Mouse (Mus musculus) midbrain, postnatal 0 days (tissue): ENCODE measurements around the gene Esr1. TPM values are rescaled to one million over a fixed set of nuclear protein-coding genes. Genes with fewer than 3 reads are reported as not detected.
"Not testable (repeated sequence)": the region's sequence is repeated elsewhere in the genome, so short reads cannot be mapped to it uniquely, and the experiment has no call there.

ENCODE experiments used
- ATAC-seq: fragments of 200-750 bp; cut with Nextera tagmentation; 2 replicates; pipeline ENCODE4 v1.8.0; 2017; ENCODE audit warnings: moderate number of reproducible peaks, mild to moderate bottlenecking, moderate TSS enrichment, moderate library complexity; ENCODE audit not compliant: low FRiP score
- DNase-seq: peaks from one replicate; pipeline ENCODE4 v3.0.0-alpha.2; 2015; ENCODE audit warnings: low spot score
- H3K27ac ChIP-seq: fragments of 300-500 bp; sonication (generic); 2 replicates; pipeline ENCODE4 v1.5.1; 2014; ENCODE audit warnings: low read depth, mild to moderate bottlenecking, low read length, mixed read lengths
- H3K27me3 ChIP-seq: fragments of 300-500 bp; sonication (generic); 2 replicates; pipeline ENCODE4 v1.6.1; 2014; ENCODE audit warnings: low read length, control low read depth, mixed read lengths; ENCODE audit not compliant: insufficient read depth
- H3K36me3 ChIP-seq: fragments of 300-500 bp; sonication (generic); 2 replicates; pipeline ENCODE4 v1.6.1; 2014; ENCODE audit warnings: low read length, control low read depth, mixed read lengths; ENCODE audit not compliant: insufficient read depth
- H3K4me1 ChIP-seq: fragments of 300-500 bp; sonication (generic); 2 replicates; pipeline ENCODE4 v1.6.1; 2014; ENCODE audit warnings: mild to moderate bottlenecking, control low read depth, antibody characterized with exemption, low read length, mixed read lengths; ENCODE audit not compliant: insufficient read depth
- H3K4me2 ChIP-seq: fragments of 300-500 bp; sonication (generic); 2 replicates; pipeline ENCODE4 v1.6.1; 2014; ENCODE audit warnings: low read depth, mild to moderate bottlenecking, low read length, mixed read lengths; ENCODE audit not compliant: poor library complexity, severe bottlenecking
- H3K4me3 ChIP-seq: fragments of 300-500 bp; sonication (generic); 2 replicates; pipeline ENCODE4 v1.5.1; 2014; ENCODE audit warnings: low read depth, mild to moderate bottlenecking, low read length, moderate library complexity
- H3K9ac ChIP-seq: fragments of 300-500 bp; sonication (generic); replicated peaks from 2 replicates; pipeline ENCODE4 v1.6.1; 2014; ENCODE audit warnings: mild to moderate bottlenecking, low read length, moderate library complexity, mixed read lengths; ENCODE audit not compliant: poor library complexity, severe bottlenecking
- H3K9me3 ChIP-seq: fragments of 300-500 bp; sonication (generic); 2 replicates; pipeline ENCODE4 v1.6.1; 2016; ENCODE audit warnings: low read length, control low read depth
- CTCF ChIP-seq: IDR thresholded peaks from 2 replicates; pipeline ENCODE4 v1.5.1; 2016; ENCODE audit warnings: antibody characterized with exemption, mild to moderate bottlenecking
- WGBS: fragments of 180-500 bp; shearing (Covaris S2); extraction: QIAGEN DNeasy Blood & Tissue Kit; methylation state at CpG from one replicate; pipeline ENCODE4 v1.1.7; 2014; 5-methylcytosine and 5-hydroxymethylcytosine counted together
- polyA plus RNA-seq: library from polyadenylated mRNA; unstranded; fragments of >200 nt; fragmentation: Nextera tagmentation; extraction: Ambion mirVana; gene quantifications from 2 replicates; pipeline ENCODE4 v1.2.1, GENCODE M21; 2015
- total RNA-seq: library from RNA; depleted of rRNA; stranded (reverse); fragments of >200 nt; gene quantifications from 2 replicates; pipeline ENCODE4 v1.2.3, GENCODE M21; 2014

Gene Esr1
- total and polyA plus RNA-seq, 2 experiments from 2014 or later: 0.71 to 0.84 TPM

DNA sequence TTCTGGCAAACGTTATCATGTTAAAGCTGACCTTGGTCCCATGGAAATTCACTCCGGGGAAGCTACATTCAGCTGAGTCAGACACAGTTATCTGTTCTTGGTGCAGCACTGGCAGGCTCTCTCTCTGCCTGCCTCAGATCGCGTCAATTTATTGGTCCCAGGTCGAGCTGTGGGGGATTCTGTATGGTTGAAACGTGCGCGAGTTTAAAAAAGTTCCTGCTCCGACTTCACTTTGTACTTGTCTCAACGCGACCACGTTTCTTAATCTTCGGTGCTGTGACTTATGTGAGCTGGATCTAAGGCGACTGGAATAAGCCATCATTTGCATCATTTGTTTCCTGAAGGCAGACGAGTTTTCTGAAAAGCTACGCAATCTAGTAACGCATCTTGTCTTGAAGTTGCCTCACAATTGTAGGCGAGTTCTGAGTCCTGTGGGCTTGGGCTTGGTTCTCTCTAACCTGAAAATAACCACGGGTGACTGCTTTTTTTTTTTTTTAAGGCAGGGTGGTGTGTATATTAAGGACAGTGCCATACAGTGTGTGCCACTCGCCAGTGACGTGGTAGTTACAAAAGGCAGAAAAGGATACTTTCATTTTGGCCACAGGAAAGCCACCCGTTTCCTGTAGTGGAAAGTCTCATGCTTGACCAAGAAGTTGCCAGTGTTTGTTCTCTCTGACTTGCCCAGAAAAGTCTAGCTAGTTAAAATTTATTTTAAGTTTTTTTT lies 1.1 kb downstream of the Esr1 start:
- WGBS: 77% methylated on average over 22 of the region's 22 CpGs
- DNase-seq (no peak), ATAC-seq (no peak)
- Histone ChIP-seq H3K9ac (no peak overlapping the region), H3K36me3 (no peaks in the 10 kb centered on the region), H3K4me1 (no peaks in the 10 kb centered on the region), H3K4me3 (no peak overlapping the region), H3K9me3 (no peaks in the 10 kb centered on the region), H3K4me2 (no peak overlapping the region), H3K27ac (no peak overlapping the region), H3K27me3 (no peaks in the 10 kb centered on the region)
- no peak for TF ChIP-seq CTCF

DNA sequence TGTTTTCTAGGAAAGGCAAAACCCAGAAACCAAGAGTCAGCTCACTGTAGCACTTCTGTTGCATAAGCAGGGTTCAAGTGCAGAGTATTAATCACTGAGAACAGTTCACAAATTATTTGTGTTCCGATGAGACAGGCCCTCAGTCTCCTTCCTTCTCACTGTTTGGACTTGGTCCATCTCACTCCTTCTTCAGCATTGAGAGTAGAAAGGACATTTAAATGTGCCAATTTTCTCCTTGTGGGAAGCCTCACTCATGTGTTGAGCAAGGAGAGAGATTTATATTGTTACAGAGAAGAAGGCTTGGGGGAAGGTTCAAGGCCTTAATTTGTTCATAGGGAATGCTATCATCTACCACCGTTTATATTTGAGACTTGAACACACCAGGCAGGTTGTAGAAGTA lies 6.6 kb downstream of the Esr1 start:
- Histone ChIP-seq H3K4me2 (no peak overlapping the region), H3K27me3 (no peaks in the 10 kb centered on the region), H3K9me3 (no peaks in the 10 kb centered on the region), H3K36me3 (no peaks in the 10 kb centered on the region), H3K4me1 (no peaks in the 10 kb centered on the region), H3K9ac (no peak overlapping the region), H3K27ac (no peak overlapping the region), H3K4me3 (no peak overlapping the region)
- TF ChIP-seq CTCF: no peak
- WGBS: 85% methylated on average over 2 of the region's 2 CpGs
- no peak for DNase-seq
- ATAC-seq: no peak

DNA sequence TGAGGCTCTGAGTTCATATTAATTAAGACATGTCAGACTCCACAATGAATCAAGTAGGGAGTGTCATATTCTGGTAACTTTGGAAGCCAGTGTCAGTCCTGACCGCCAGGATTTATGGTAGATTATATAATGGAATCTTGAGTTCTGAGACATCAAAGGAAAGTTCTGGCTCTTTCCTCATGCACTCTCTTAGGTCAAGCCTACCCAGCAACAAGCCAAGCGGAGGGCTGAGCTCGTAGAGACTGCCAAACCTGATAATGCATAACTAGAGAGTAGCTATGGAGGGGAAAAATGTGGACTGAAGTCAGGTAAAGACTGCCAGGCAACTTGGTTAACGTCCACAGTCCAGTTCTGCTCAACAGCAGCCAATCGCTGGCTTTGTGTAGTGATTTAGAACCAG lies 7.3 kb downstream of the Esr1 start:
- no peak for DNase-seq
- no peak overlapping the region for H3K27ac ChIP-seq
- ATAC-seq: no peak
- H3K9me3 ChIP-seq: no peaks in the 10 kb centered on the region
- H3K9ac ChIP-seq: no peak overlapping the region
- TF ChIP-seq CTCF: no peak
- WGBS: 82% methylated on average over 5 of the region's 5 CpGs
- no peak overlapping the region for H3K4me3 ChIP-seq
- no peaks in the 10 kb centered on the region for H3K4me1 ChIP-seq
- H3K27me3 ChIP-seq: no peaks in the 10 kb centered on the region
- H3K4me2 ChIP-seq: no peak overlapping the region
- no peaks in the 10 kb centered on the region for H3K36me3 ChIP-seq

DNA sequence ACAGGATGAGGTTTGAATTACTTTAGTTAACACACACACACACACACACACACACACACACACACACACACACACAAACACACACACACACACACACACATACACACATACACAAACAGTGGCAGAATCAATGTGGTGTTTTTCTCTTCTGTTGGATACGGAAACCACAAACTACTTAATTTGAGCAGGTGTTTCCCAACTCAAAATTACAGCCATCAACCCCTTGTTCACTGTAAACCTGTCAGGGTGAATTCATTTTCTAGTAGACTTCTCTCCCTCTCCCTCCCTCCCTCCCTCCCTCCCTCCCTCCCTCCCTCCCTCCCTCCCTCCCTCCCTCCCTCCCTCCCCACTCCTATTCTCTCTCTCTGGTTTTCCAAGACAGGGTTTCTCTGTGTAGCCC lies 8.0 kb downstream of the Esr1 start:
- WGBS: 93% methylated on average over 1 of the region's 1 CpGs
- not testable (repeated sequence) for H3K4me1 ChIP-seq, H3K4me3 ChIP-seq, H3K9ac ChIP-seq, H3K36me3 ChIP-seq, H3K4me2 ChIP-seq, H3K27me3 ChIP-seq, ATAC-seq, DNase-seq, H3K9me3 ChIP-seq, H3K27ac ChIP-seq

- no peak overlapping the region for H3K27ac ChIP-seq
- WGBS: 86% methylated on average over 24 of the region's 24 CpGs
- TF ChIP-seq CTCF: no peak
Observed at GRCm38 (mm10) chr10:4620596-4621504, 9.5 kb downstream of the Esr1 start.

GRCm38 (mm10) chr10:4621505-4621815 lies 10.1 kb downstream of the Esr1 start:
- 92% methylated on average over 5 of the region's 5 CpGs for WGBS
- Histone ChIP-seq H3K4me1 (no peaks in the 10 kb centered on the region), H3K9ac (no peak overlapping the region), H3K4me2 (no peak overlapping the region), H3K9me3 (no peaks in the 10 kb centered on the region), H3K4me3 (no peak overlapping the region), H3K36me3 (no peaks in the 10 kb centered on the region), H3K27ac (no peak overlapping the region), H3K27me3 (no peaks in the 10 kb centered on the region)
- DNase-seq: no peak
- no peak for ATAC-seq
- TF ChIP-seq CTCF: no peak

More at GRCm38 (mm10) chr10:4620596-4621504, 9.5 kb downstream of the Esr1 start:
- Histone ChIP-seq H3K9me3 (no peaks in the 10 kb centered on the region), H3K9ac (no peak overlapping the region), H3K4me1 (no peaks in the 10 kb centered on the region), H3K27me3 (no peaks in the 10 kb centered on the region), H3K36me3 (no peaks in the 10 kb centered on the region), H3K4me2 (no peak overlapping the region), H3K4me3 (no peak overlapping the region)
- no peak for ATAC-seq
- DNase-seq: no peak
